Mouse (Mus musculus) MEL (cell line): ENCODE results near the gene Kxd1. TPM values are rescaled to one million over a fixed set of nuclear protein-coding genes. Genes with fewer than 3 reads are reported as not detected.

Source experiments
- DNase-seq: peaks from one replicate; pipeline ENCODE4 v3.0.0; 2011; ENCODE audit warnings: low read depth, low spot score
- H3K27ac ChIP-seq: 2 replicates; pipeline ENCODE4 v1.5.1; 2012; ENCODE audit warnings: low read depth, mild to moderate bottlenecking, control low read depth, low read length, moderate library complexity; ENCODE audit not compliant: control insufficient read depth
- H3K27me3 ChIP-seq, 2 experiments: fragments of 150-350 bp in 1 of 2; sonication (generic) in 1 of 2; 2 replicates each; pipeline ENCODE4 v1.6.1; 2012; ENCODE audit warnings: low read length in 2 of 2, mild to moderate bottlenecking in 2 of 2, improper control_type of control experiment in 1 of 2, moderate library complexity in 1 of 2; ENCODE audit not compliant: insufficient read depth in 2 of 2, control insufficient read depth in 1 of 2
- H3K36me3 ChIP-seq, 2 experiments: 2 replicates each; pipeline ENCODE4 v1.6.1; 2012 to 2014; ENCODE audit warnings: low read length in 2 of 2, improper control_type of control experiment in 1 of 2, inconsistent platforms in 1 of 2, mild to moderate bottlenecking in 1 of 2; ENCODE audit not compliant: insufficient read depth in 2 of 2, control insufficient read depth in 1 of 2
- H3K4me1 ChIP-seq, 2 experiments: fragments of 150-350 bp in 1 of 2; sonication (generic) in 1 of 2; 2 replicates each; pipeline ENCODE4 v1.6.1; 2012; ENCODE audit warnings: low read length in 2 of 2, improper control_type of control experiment in 1 of 2, mild to moderate bottlenecking in 1 of 2; ENCODE audit not compliant: insufficient read depth in 2 of 2, control insufficient read depth in 1 of 2
- H3K4me3 ChIP-seq, 2 experiments: fragments of 150-350 bp in 1 of 2; sonication (generic) in 1 of 2; 2 replicates each; pipeline ENCODE4 v1.5.1; 2012; ENCODE audit warnings: low read depth in 2 of 2, low read length in 2 of 2, mild to moderate bottlenecking in 2 of 2, moderate library complexity in 2 of 2, control low read depth in 1 of 2, improper control_type of control experiment in 1 of 2; ENCODE audit not compliant: control insufficient read depth in 1 of 2, insufficient read depth in 1 of 2
- H3K79me2 ChIP-seq: 2 replicates; pipeline ENCODE4 v1.6.1; 2012; ENCODE audit warnings: mild to moderate bottlenecking, low read length, moderate library complexity; ENCODE audit not compliant: control insufficient read depth, poor library complexity, insufficient read depth
- H3K9ac ChIP-seq: 2 replicates; pipeline ENCODE4 v1.6.1; 2012; ENCODE audit warnings: low read depth, mild to moderate bottlenecking, control low read depth, low read length, moderate library complexity; ENCODE audit not compliant: control insufficient read depth, poor library complexity, severe bottlenecking
- H3K9me3 ChIP-seq: fragments of 150-350 bp; sonication (generic); replicated peaks from 2 replicates; pipeline ENCODE4 v1.6.1; 2012; ENCODE audit warnings: mild to moderate bottlenecking, low read length, improper control_type of control experiment, moderate library complexity; ENCODE audit not compliant: insufficient read depth
- BHLHE40 ChIP-seq: IDR thresholded peaks from 2 replicates; pipeline ENCODE4 v1.6.1; 2012; ENCODE audit warnings: low read depth, mild to moderate bottlenecking, inconsistent platforms, low read length, improper control_type of control experiment, borderline replicate concordance
- CHD1 ChIP-seq: IDR thresholded peaks from 2 replicates; pipeline ENCODE4 v1.6.1; 2012; ENCODE audit warnings: low read depth, mild to moderate bottlenecking, inconsistent platforms, low read length, improper control_type of control experiment
- CHD2 ChIP-seq: IDR thresholded peaks from 2 replicates; pipeline ENCODE4 v1.6.1; 2011; ENCODE audit warnings: low read length, improper control_type of control experiment
- CTCF ChIP-seq, 3 experiments: IDR thresholded peaks in 2 of 3; conservative IDR thresholded peaks in 1 of 3; 2 replicates each; pipeline ENCODE4 v1.5.1; 2011 to 2012; ENCODE audit warnings: low read length in 3 of 3, low read depth in 2 of 3, mild to moderate bottlenecking in 2 of 3, improper control_type of control experiment in 1 of 3, inconsistent platforms in 1 of 3, mixed read lengths in 1 of 3, moderate library complexity in 1 of 3; ENCODE audit not compliant: control insufficient read depth in 1 of 3, insufficient read depth in 1 of 3, poor library complexity in 1 of 3, severe bottlenecking in 1 of 3
- E2F4 ChIP-seq: IDR thresholded peaks from 2 replicates; pipeline ENCODE4 v1.6.1; 2011; ENCODE audit warnings: low read depth, low read length, improper control_type of control experiment, borderline replicate concordance
- ELF1 ChIP-seq: IDR thresholded peaks from 2 replicates; pipeline ENCODE4 v1.6.1; 2014; ENCODE audit warnings: low read depth, mild to moderate bottlenecking, inconsistent platforms, low read length, improper control_type of control experiment, moderate library complexity
- EP300 ChIP-seq, 2 experiments: IDR thresholded peaks; 2 replicates each; pipeline ENCODE4 v1.6.1; 2011; ENCODE audit warnings: improper control_type of control experiment in 2 of 2, low read length in 2 of 2, low read depth in 1 of 2, mild to moderate bottlenecking in 1 of 2
- GABPA ChIP-seq: IDR thresholded peaks from 2 replicates; pipeline ENCODE4 v1.6.1; 2012; ENCODE audit warnings: low read depth, mild to moderate bottlenecking, inconsistent platforms, low read length, improper control_type of control experiment, moderate library complexity
- HCFC1 ChIP-seq: IDR thresholded peaks from 2 replicates; pipeline ENCODE4 v1.6.1; 2012; ENCODE audit warnings: low read depth, mild to moderate bottlenecking, inconsistent platforms, low read length, improper control_type of control experiment, moderate library complexity
- MAX ChIP-seq: IDR thresholded peaks from 2 replicates; pipeline ENCODE4 v1.6.1; 2011; ENCODE audit warnings: low read length, improper control_type of control experiment
- MAZ ChIP-seq: IDR thresholded peaks from 2 replicates; pipeline ENCODE4 v1.6.1; 2012; ENCODE audit warnings: low read depth, mild to moderate bottlenecking, inconsistent platforms, low read length, improper control_type of control experiment
- NELFE ChIP-seq: IDR thresholded peaks from 2 replicates; pipeline ENCODE4 v1.6.1; 2011; ENCODE audit warnings: low read depth, low read length, improper control_type of control experiment
- POLR2AphosphoS5 ChIP-seq: IDR thresholded peaks from 2 replicates; pipeline ENCODE4 v1.6.1; 2012; ENCODE audit warnings: low read depth, borderline replicate concordance, mild to moderate bottlenecking, inconsistent platforms, low read length, moderate library complexity, mixed read lengths
- RAD21 ChIP-seq: IDR thresholded peaks from 2 replicates; pipeline ENCODE4 v1.6.1; 2011; ENCODE audit warnings: mild to moderate bottlenecking, low read depth, low read length, improper control_type of control experiment
- RCOR1 ChIP-seq: IDR thresholded peaks from 2 replicates; pipeline ENCODE4 v1.6.1; 2012; ENCODE audit warnings: low read depth, mild to moderate bottlenecking, inconsistent platforms, low read length, improper control_type of control experiment
- SMC3 ChIP-seq: IDR thresholded peaks from 2 replicates; pipeline ENCODE4 v1.6.1; 2011; ENCODE audit warnings: low read depth, low read length, improper control_type of control experiment
- TBP ChIP-seq: IDR thresholded peaks from 2 replicates; pipeline ENCODE4 v1.8.0; 2011; ENCODE audit warnings: low read depth, low read length, improper control_type of control experiment
- TCF12 ChIP-seq: IDR thresholded peaks from 2 replicates; pipeline ENCODE4 v1.6.1; 2014; ENCODE audit warnings: low read depth, mild to moderate bottlenecking, inconsistent platforms, low read length, improper control_type of control experiment, moderate library complexity
- USF1 ChIP-seq: IDR thresholded peaks from 2 replicates; pipeline ENCODE4 v1.6.1; 2014; ENCODE audit warnings: low read depth, mild to moderate bottlenecking, inconsistent platforms, low read length, improper control_type of control experiment, moderate library complexity
- USF2 ChIP-seq, 2 experiments: IDR thresholded peaks; 2 replicates each; pipeline ENCODE4 v1.6.1; 2011 to 2012; ENCODE audit warnings: improper control_type of control experiment in 2 of 2, low read length in 2 of 2, borderline replicate concordance in 1 of 2, inconsistent platforms in 1 of 2, low read depth in 1 of 2, mild to moderate bottlenecking in 1 of 2; ENCODE audit not compliant: insufficient read depth in 1 of 2
- ZKSCAN1 ChIP-seq: IDR thresholded peaks from 2 replicates; pipeline ENCODE4 v1.6.1; 2012; ENCODE audit warnings: low read depth, mild to moderate bottlenecking, inconsistent platforms, low read length, improper control_type of control experiment, moderate library complexity
- ZNF384 ChIP-seq: IDR thresholded peaks from 2 replicates; pipeline ENCODE4 v1.6.1; 2012; ENCODE audit warnings: low read depth, mild to moderate bottlenecking, inconsistent platforms, low read length, improper control_type of control experiment
- polyA plus RNA-seq, 2 experiments: library from polyadenylated mRNA; stranded (reverse) in 1 of 2; unstranded in 1 of 2; fragments of >175 nt in 1 of 2; fragments of >200 nt in 1 of 2; gene quantifications; 2 replicates each; pipeline versions ENCODE4 v1.2.1 to v1.2.4; 2012; ENCODE audit warnings: low replicate concordance in 2 of 2, low read depth in 1 of 2; ENCODE audit not compliant: insufficient read length in 2 of 2, insufficient read depth in 1 of 2, missing spikeins in 1 of 2
- total RNA-seq: library from RNA; depleted of rRNA; stranded (reverse); fragments of 300-350 nt; gene quantifications from 2 replicates; pipeline ENCODE4 v1.2.3, GENCODE M21; 2012

The Kxd1 gene
- total and polyA plus RNA-seq, 3 experiments = 54.4 to 77.4 TPM; not detected in 1

DNA sequence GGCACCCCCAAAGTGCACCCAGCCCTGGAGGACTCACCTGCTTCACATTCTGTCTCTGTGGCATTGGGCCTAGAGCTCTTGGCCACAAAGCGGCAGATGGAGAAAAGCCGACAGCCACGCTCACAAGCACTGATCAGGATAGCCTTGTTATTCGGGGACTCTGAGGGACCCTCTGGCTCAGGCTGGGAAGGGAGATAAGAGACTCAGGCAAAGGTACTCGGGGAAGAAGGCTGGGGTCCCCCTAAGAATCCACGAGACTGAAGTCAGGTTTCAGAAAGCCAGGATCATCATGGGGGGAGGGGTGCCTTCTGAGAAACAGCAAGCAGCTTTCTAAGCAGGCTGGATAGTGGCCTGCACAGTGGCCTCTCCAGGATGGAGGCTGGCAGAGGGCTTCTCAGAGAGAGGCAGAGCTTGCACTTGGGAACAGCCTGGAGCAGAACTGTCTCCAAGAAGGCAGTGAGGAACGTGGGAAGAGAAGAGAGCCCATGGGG, 41.5 kb downstream of the Kxd1 start:
- Histone ChIP-seq H3K36me3 (no peaks in the 10 kb centered on the region), H3K27me3 (peaks cover 2 to 5% of the 10 kb centered on the region in 2 experiments; a peak in 2 of 4 replicates)
- DNase-seq = no peak

GRCm38 (mm10) chr8:70482943-70483342, 44.8 kb downstream of the Kxd1 start:
- no peaks in the 10 kb centered on the region for H3K79me2 ChIP-seq
- no peak overlapping the region for H3K27ac ChIP-seq
- no peaks in the 10 kb centered on the region for H3K9me3 ChIP-seq
- no peak for DNase-seq
- H3K36me3 ChIP-seq = peaks cover 0 to 2% of the 10 kb centered on the region in 2 experiments; a peak in 1 of 4 replicates
- H3K9ac ChIP-seq = no peak overlapping the region
- TF ChIP-seq HCFC1 = no peak
- no peak for TF ChIP-seq RAD21
- TF ChIP-seq BHLHE40 = no peak
- TF ChIP-seq RCOR1 = no peak
- no peak for TF ChIP-seq MAX
- no peak for TF ChIP-seq E2F4
- TF ChIP-seq GABPA = no peak
- TF ChIP-seq USF1 = no peak
- no peak for TF ChIP-seq ZNF384
- TF ChIP-seq TCF12 = no peak
- no peak for TF ChIP-seq CTCF (IDR thresholded peaks at IDR 0.05 in 2 of 3, conservative IDR thresholded peaks at IDR 0.05 in 1 of 3; ENCODE audit: control insufficient read depth in 1 of 3, insufficient read depth in 1 of 3, low read depth in 2 of 3, low read length in 3 of 3, poor library complexity in 1 of 3, severe bottlenecking in 1 of 3)
- no peak for TF ChIP-seq USF2 (IDR thresholded peaks at IDR 0.05; ENCODE audit: borderline replicate concordance in 1 of 2, insufficient read depth in 1 of 2, low read depth in 1 of 2, low read length in 2 of 2)
- TF ChIP-seq SMC3 = no peak
- H3K4me1 ChIP-seq = peaks cover 0 to 5% of the 10 kb centered on the region in 2 experiments; a peak in 3 of 4 replicates
- peaks cover 2 to 8% of the 10 kb centered on the region in 2 experiments; a peak in 2 of 4 replicates for H3K27me3 ChIP-seq
- no peak overlapping the region for H3K4me3 ChIP-seq

More for the DNA sequence above, 41.5 kb downstream of the Kxd1 start:
- H3K9me3 ChIP-seq = no peaks in the 10 kb centered on the region
- TF ChIP-seq BHLHE40 = no peak
- no peak for TF ChIP-seq MAZ
- no peak for TF ChIP-seq NELFE
- TF ChIP-seq TBP = no peak
- TF ChIP-seq SMC3 = no peak
- TF ChIP-seq POLR2AphosphoS5 = no peak
- TF ChIP-seq ZKSCAN1 = no peak
- no peak for TF ChIP-seq ZNF384
- TF ChIP-seq EP300 (IDR thresholded peaks at IDR 0.05; ENCODE audit: low read depth in 1 of 2, low read length in 2 of 2) = no peak
- no peak for TF ChIP-seq ELF1
- no peak for TF ChIP-seq CHD1
- TF ChIP-seq RCOR1 = no peak
- TF ChIP-seq CHD2 = no peak
- TF ChIP-seq CTCF (IDR thresholded peaks at IDR 0.05 in 2 of 3, conservative IDR thresholded peaks at IDR 0.05 in 1 of 3; ENCODE audit: control insufficient read depth in 1 of 3, insufficient read depth in 1 of 3, low read depth in 2 of 3, low read length in 3 of 3, poor library complexity in 1 of 3, severe bottlenecking in 1 of 3) = no peak
- no peak overlapping the region for H3K4me3 ChIP-seq
- H3K79me2 ChIP-seq = no peaks in the 10 kb centered on the region
- H3K9ac ChIP-seq = no peak overlapping the region
- H3K27ac ChIP-seq = no peak overlapping the region
- H3K4me1 ChIP-seq = no peaks in the 10 kb centered on the region
